Mouse (Mus musculus) liver, embryonic 14.5 days (tissue): ENCODE measurements at regions not wholly inside any gene's neighbourhood (a gene's known extent, or its start where the extent isn't known, plus 50 kb on each side); places are given as distances from the start of the nearest gene placed in this dataset.

ENCODE experiments used
- CTCF ChIP-seq: IDR thresholded peaks from 2 replicates; pipeline ENCODE4 v1.5.1; 2016; ENCODE audit warnings: antibody characterized with exemption, low read depth, control low read depth
- EP300 ChIP-seq: IDR thresholded peaks from 2 replicates; pipeline ENCODE4 v1.6.1; 2016; ENCODE audit warnings: antibody characterized with exemption, low read depth

- no peak for TF ChIP-seq EP300
- no peak for TF ChIP-seq CTCF
These were observed 2753.0 kb upstream of the Lrrc6 start for GRCm38 (mm10) chr15:69253698-69254097.
